Mouse (Mus musculus): Measurements from ENCODE around the gene Slc24a3.

Slc24a3 gene

DNA sequence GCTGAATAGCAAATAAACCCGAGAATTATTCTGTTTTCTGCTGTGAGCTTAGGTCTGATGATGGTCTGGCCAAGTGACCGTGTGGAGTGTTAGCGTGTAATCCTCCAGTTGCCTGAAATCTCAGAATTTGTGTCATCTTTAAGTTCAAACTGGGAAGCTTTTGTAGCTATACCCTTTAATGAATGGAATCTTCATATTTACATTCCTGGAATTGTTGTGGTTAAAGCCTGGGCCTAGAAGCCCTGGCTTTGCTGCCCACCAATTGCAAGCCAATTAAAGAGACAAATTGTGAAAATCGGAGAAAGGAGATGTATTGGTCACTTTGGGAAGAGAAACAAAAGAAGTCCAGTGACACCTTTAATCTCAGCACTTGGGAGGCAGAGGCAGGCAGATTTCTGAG, 514.1 kb downstream of the Slc24a3 start:
- no peak for DNase-seq (ENCODE audit: low read depth, low spot score)

DNA sequence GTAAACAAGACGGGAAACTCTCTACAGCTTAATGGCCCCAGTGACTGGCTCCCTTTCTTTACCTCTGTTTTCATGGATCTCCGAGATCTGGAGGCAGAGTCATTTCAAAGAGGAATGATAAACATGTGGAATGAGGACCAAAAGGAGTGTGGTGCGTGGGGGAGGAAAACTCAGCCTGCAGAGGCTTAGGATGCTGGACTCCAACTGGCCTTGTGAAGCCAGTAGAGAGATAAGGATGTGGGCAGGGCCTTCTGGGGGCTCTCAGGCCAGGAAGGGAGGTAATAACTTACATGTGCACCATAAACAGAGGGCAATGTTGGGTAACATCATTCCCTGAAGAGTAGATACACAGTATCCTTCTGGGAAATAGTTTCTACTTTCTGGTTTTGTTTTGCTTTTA, 515.4 kb downstream of the Slc24a3 start:
- no peak for DNase-seq (ENCODE audit: low read depth, low spot score)

DNA sequence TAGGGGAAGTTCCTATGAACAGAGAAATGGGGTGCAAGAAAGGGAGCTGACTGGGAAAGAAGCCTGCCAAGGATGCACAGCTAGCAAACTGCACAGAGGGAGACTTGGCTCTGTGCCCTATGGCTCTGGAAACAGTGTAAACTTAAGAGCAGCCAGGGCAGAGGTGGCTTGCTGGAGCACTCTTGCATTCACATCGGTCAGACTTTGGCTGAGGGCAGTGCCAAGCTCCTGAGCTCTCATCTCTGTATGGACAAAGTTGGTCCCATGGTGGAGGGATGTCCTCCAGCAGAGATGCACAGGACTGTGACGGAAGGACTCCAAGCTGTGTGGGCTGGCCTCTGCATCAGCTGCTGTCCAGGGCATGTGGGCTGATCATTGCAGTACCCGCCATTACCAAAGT, 516.0 kb downstream of the Slc24a3 start:
- DNase-seq (ENCODE audit: low read depth, low spot score) = no peak

DNA sequence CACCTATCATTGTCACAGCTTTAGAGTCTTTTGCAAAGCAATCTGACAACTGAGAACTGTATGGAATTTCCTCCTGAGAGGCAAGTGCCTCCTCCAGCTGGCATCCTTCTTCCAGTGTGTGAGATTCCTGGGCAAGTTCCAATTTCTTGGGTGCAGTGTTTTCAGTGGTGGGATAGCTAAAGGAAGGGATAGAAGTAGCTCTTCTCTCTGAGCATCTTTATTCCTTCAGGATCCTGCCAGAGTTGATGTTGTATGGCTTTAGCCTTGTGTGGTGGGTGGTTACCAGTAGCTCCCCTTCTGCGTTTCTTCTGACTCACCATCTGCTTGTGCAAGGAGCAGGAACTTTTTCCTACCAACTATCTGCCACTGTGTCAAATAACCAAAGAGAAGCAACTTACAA, 516.6 kb downstream of the Slc24a3 start:
- no peak for DNase-seq (ENCODE audit: low read depth, low spot score)

DNA sequence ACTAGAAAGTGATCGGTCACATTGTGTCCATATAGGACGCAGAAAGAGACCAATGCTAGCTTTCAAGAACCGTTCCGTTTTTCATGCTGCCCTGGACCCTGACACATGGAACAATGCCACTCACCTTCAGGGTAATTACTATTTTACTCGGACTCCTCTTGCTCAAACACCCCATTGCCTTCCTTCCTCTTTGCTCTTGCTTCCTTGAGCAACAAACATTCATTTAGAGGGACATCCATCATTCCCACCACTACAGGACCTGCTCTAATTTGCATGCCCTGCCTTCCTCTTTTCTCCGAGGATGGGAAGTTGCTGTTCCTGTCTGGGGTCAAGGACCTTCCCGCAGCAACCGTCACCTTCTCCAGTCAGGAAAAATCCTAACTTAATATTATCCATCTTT, 517.3 kb downstream of the Slc24a3 start:
- no peak for DNase-seq (ENCODE audit: low read depth, low spot score)

DNA sequence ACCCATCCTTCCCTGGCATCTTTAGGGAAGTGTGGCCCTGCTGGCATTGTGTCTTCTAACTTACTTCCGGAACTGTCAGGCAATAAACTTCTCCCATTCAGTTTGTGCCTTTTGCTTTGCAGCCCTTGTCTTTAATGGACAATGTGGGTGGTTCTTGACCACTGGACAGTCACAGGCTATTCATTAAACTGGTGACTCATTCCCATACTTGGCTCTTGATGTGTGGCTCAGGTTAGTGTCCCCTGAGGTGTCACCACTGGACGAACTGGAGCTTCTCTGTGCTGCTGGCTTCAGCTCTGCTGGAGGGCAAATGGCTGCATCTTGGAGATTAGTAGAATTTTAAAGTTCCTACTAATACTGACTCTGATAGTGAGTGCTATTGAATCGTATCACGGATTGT, 518.5 kb downstream of the Slc24a3 start:
- no peak for DNase-seq (ENCODE audit: low read depth, low spot score)

DNA sequence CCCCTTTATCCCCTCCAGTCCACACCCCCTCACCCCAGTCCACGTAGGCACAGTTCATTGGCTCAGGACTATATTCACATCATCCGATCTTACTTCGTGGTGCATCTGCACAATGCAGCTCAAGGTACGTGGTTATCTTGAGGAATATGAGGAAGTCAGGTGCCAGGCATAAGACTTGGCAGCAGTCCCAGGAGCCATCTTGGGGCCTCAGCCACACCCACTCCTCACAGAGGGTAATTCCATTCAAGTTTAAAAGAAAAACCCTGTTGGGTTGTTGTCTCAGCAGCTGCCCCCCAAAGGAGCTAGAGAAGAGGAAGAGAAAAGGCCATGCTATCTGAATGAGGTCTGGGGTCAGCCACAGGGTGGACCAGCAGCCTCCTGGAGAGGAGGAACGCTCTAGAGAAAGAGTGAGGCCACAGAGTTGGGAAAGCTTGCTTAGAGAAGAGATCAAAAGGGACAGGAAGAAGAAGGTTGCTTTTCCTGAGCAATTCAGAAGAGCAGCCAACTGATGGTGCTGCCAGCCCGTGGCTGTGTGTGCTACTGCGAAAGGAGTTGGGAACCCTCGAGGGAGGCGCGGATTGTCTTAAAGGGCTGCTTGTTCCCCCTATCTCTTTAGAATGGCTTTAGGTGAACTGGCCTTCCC, 523.9 kb downstream of the Slc24a3 start:
- no peak for DNase-seq (ENCODE audit: low read depth, low spot score)
